Mouse (Mus musculus): Measurements from ENCODE around the gene Stac2. TPM values are rescaled to one million over a fixed set of nuclear protein-coding genes. Genes with fewer than 3 reads are reported as not detected.

The Stac2 gene
- polyA plus RNA-seq, 1 experiment, result 1.2 TPM

DNA sequence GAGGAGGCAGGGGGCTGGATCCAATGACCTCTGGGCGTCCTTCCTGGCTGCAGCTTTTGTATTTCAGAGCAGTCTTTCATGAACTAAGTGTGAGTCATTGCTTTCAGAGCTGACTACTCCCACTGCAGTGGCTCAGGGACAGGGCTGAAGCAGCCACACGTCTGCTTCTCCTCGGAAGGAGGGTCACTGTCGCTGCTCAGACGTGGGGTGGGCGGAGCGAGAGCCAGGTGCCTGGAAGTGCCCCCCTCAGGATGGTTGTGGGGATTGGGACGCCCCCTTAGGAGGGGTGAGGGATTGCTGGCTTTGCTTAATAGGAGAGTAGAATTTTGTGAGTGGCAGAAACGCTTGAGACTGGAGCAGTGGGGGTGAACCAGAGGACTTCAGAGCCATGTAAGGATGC is 4.2 kb upstream of the Stac2 start:
- TF ChIP-seq CTCF (IDR thresholded peaks at IDR 0.05; ENCODE audit: insufficient read depth, low read length), result no peak
- no peak for TF ChIP-seq POLR2A (IDR thresholded peaks at IDR 0.05; ENCODE audit: borderline replicate concordance, extremely low read depth, low read depth, low read length)
- peaks cover 6% of the 10 kb centered on the region; the same call in 1 of the 2 replicates for H3K4me1 ChIP-seq (ENCODE audit: control insufficient read depth, insufficient read depth, low read length)
- WGBS, result 25% methylated on average over 9 of the region's 9 CpGs
- DNase-seq, result no peak
- no peak overlapping the region for H3K4me3 ChIP-seq (replicated peaks; ENCODE audit: extremely low read depth, low read depth, low read length)

DNA sequence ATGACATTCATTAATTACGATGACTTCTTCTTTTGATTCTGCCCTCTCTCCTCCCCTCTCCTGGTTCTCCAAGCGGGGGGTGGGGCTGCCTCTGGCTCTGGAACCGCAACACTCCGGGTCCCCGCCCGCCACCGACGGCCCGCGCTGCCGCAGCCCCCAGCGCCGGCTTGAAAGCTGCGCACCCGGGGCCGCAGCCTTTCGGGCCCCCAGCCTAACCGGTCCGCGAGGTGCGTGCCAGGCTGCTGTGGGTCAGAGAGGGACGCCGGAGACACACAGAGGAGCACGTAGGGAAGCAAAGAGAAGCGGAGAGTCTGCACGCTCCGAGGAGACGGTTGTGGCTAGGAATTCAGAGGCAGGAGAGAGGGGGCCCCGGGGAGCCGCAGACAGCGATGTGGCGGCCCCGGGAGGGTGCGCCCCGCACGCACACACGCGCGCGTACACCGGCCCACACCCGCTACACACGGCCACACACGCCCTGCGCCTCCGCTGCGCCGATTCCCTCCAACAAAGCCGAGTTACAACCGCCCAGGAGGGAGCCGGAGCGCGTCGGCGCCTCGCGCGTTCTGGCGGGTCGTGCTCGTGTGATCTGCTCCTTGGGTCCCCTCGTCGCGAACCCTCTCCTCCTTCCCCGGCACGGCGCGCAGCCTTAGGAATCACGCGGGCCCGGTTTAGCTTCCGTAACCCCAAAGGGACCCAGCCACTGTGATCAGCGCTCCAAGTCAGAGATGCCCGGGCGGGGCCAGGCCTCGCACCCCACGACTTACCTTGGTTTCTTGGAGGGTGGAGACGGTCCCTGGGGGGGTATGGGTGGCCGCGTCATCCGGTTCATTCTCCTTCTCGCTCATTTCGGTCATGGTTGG is 903 bp downstream of the Stac2 start:
- H3K4me1 ChIP-seq (ENCODE audit: control insufficient read depth, insufficient read depth, low read length), result peaks cover 8% of the 10 kb centered on the region; the same call in 1 of the 2 replicates
- 1% methylated on average over 83 of the region's 83 CpGs for WGBS
- TF ChIP-seq CTCF (IDR thresholded peaks at IDR 0.05; ENCODE audit: insufficient read depth, low read length) (no peak), POLR2A (IDR thresholded peaks at IDR 0.05; ENCODE audit: borderline replicate concordance, extremely low read depth, low read depth, low read length) (no peak)
- no peak overlapping the region for H3K4me3 ChIP-seq (replicated peaks; ENCODE audit: extremely low read depth, low read depth, low read length)
- DNase-seq, result no peak

DNA sequence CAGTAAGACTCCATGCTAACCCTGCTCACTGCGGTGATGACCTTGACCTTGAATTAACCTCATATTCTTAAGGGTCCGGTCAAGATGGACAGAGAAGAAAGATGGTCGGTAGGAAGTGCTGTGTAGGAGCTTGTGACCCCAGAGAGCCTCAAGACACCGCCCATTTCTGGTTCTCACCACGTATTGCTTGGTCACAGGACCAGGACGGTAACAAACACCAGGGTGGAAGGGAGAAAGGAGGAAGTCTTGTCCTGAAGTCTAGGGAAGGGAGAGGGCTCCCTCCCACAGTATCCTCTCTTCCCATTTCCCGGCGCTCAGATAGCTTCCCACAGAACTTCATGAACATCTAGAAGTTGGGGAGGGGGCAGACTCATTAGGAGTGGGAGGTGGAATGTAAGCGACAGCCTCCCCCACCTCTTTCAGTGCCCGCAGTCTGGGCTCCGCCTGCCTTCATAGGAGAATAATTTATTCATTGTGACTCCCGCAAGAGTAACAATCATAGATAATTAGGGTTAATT is 1.6 kb downstream of the Stac2 start:
- WGBS, result 9% methylated on average over 12 of the region's 12 CpGs
- peaks cover 8% of the 10 kb centered on the region; the same call in 1 of the 2 replicates for H3K4me1 ChIP-seq (ENCODE audit: control insufficient read depth, insufficient read depth, low read length)
- H3K4me3 ChIP-seq (replicated peaks; ENCODE audit: extremely low read depth, low read depth, low read length), result no peak overlapping the region
- no peak for TF ChIP-seq POLR2A (IDR thresholded peaks at IDR 0.05; ENCODE audit: borderline replicate concordance, extremely low read depth, low read depth, low read length)
- TF ChIP-seq CTCF (IDR thresholded peaks at IDR 0.05; ENCODE audit: insufficient read depth, low read length), result no peak
- DNase-seq, result no peak

DNA sequence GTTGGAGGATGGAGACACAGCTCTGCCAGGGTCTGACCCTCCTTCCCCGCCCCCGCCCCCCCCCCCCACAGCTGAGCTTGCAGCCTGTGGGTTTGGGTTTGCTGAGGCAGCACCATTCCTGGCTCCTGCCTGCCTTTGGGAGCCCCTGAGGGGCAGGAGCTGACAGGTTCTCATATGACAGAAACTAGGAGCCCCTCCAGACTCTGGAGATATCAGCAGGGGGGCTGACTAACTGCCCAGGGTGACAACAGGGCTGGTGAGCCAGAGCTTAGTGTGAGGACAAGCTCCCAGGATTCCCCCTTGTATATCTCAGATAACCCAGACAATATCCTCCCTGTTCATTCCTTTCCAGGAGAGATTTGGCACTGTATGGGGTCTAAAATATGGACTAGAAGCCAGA is 2.3 kb downstream of the Stac2 start:
- WGBS, result 24% methylated on average over 2 of the region's 2 CpGs
- TF ChIP-seq POLR2A (IDR thresholded peaks at IDR 0.05; ENCODE audit: borderline replicate concordance, extremely low read depth, low read depth, low read length), result no peak
- peaks cover 8% of the 10 kb centered on the region; the same call in 1 of the 2 replicates for H3K4me1 ChIP-seq (ENCODE audit: control insufficient read depth, insufficient read depth, low read length)
- no peak for DNase-seq
- no peak overlapping the region for H3K4me3 ChIP-seq (replicated peaks; ENCODE audit: extremely low read depth, low read depth, low read length)

DNA sequence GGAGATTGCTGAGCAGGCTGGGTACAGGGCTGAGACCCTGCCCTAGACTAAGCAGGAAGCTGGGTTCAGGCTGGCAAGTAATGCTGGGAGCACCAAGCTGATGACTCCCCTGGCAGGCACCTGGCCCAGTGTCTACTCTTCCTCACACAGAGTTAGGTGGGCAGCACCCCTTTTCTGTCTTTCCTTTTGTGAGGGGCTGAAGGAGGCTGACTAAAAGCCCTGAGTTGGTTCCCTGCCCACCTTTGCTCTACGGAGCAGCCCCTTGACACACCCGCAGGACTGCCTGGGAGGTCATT is 2.8 kb downstream of the Stac2 start:
- TF ChIP-seq CTCF (IDR thresholded peaks at IDR 0.05; ENCODE audit: insufficient read depth, low read length), result no peak
- no peak for TF ChIP-seq POLR2A (IDR thresholded peaks at IDR 0.05; ENCODE audit: borderline replicate concordance, extremely low read depth, low read depth, low read length)
- peaks cover 8% of the 10 kb centered on the region; the same call in 1 of the 2 replicates for H3K4me1 ChIP-seq (ENCODE audit: control insufficient read depth, insufficient read depth, low read length)
- 29% methylated on average over 2 of the region's 2 CpGs for WGBS
- no peak overlapping the region for H3K4me3 ChIP-seq (replicated peaks; ENCODE audit: extremely low read depth, low read depth, low read length)
- no peak for DNase-seq

DNA sequence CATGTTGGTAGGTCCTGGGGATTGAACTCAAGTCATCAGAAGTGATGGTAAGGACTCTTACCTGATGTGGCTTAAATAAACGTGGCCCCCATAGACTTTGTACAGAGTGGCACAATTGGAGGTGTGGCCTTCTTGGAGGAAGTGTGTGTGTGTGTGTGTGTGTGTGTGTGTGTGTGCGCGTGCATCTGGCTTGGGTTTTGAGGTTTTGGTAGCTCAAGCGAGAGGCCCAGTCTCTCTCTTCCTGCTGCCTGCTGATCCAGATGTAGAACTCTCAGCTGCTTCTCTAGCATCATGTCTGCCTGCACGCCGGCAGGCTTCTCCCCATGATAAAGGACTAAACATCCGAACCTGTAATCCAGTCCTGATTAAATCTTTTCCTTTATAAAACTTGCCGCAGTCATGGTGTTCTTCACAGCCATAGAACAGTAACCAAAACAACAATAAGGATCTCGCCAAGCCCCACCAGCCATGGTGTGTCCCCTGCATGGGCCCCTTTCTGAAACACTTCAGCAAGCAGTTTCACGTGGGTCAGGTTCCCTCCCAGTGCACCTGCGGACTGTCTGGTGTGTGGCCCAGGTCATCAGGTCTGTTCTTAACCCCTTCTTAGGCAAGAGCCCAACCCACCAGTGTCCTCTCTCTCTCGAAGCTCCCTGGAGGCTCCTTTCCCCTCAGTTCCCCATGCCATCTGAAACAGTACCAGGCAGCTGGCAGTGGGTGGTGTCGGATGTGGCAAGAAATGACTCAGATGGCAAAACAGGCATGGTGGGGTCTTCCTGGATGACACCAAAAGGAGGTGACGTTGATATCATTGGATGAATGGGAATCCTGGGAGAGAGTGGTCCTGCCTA is 3.4 kb downstream of the Stac2 start:
- TF ChIP-seq POLR2A (IDR thresholded peaks at IDR 0.05; ENCODE audit: borderline replicate concordance, extremely low read depth, low read depth, low read length) (no peak), CTCF (IDR thresholded peaks at IDR 0.05; ENCODE audit: insufficient read depth, low read length) (no peak)
- 55% methylated on average over 14 of the region's 14 CpGs for WGBS
- H3K4me1 ChIP-seq (ENCODE audit: control insufficient read depth, insufficient read depth, low read length), result peaks cover 8% of the 10 kb centered on the region; the same call in 1 of the 2 replicates
- no peak for DNase-seq
- no peak overlapping the region for H3K4me3 ChIP-seq (replicated peaks; ENCODE audit: extremely low read depth, low read depth, low read length)

DNA sequence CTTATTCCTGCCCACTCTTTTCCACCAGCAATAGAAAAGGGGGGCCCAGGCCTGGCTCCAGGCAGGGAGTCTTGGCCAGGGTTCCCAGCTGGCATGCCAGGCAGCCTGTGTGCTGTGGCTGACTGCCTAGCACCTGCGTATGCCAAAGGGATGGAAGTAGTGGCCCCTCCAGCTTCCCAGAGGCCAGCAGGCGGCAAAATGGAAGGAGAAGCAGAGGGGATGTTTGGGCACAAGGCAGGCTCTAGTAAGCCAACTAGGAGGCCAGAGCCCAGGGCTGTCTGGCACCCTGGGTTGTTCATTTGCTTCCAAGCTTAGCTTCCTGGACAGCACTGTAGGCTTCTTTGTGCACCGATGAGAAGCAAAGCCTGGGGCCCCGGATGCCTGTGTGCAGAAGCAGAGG is 5.5 kb downstream of the Stac2 start:
- 79% methylated on average over 4 of the region's 4 CpGs for WGBS
- Histone ChIP-seq H3K4me1 (ENCODE audit: control insufficient read depth, insufficient read depth, low read length) (0 out of 2 replicates have a peak, but pooled peaks cover 4% of the 10 kb centered on the region), H3K4me3 (replicated peaks; ENCODE audit: extremely low read depth, low read depth, low read length) (no peak overlapping the region)
- DNase-seq, result no peak
- TF ChIP-seq CTCF (IDR thresholded peaks at IDR 0.05; ENCODE audit: insufficient read depth, low read length), result no peak
- TF ChIP-seq POLR2A (IDR thresholded peaks at IDR 0.05; ENCODE audit: borderline replicate concordance, extremely low read depth, low read depth, low read length), result no peak

DNA sequence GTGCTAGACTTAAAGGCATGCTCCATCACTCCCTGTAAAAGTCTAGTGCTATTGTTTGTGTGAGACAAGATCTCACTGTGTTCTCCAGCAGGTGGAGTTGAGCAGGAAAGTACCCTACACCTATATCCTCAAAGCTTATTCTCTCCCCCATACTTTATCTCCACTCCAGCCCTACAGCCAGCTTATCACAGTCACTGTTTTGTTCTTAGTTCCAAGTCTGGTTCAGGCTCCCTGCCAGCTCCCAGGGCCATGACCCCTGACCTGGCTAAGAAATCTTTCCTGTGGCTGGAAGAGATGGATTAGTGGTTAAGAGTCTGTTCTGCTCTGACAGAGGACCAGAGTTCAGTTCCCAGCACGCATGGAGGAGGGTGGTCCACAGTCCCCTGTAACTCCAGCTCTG is 6.8 kb downstream of the Stac2 start:
- WGBS, result 81% methylated on average over 1 of the region's 1 CpGs
- Histone ChIP-seq H3K4me1 (ENCODE audit: control insufficient read depth, insufficient read depth, low read length) (no peaks in the 10 kb centered on the region), H3K4me3 (replicated peaks; ENCODE audit: extremely low read depth, low read depth, low read length) (no peak overlapping the region)
- TF ChIP-seq POLR2A (IDR thresholded peaks at IDR 0.05; ENCODE audit: borderline replicate concordance, extremely low read depth, low read depth, low read length) (no peak), CTCF (IDR thresholded peaks at IDR 0.05; ENCODE audit: insufficient read depth, low read length) (no peak)
- DNase-seq, result no peak

DNA sequence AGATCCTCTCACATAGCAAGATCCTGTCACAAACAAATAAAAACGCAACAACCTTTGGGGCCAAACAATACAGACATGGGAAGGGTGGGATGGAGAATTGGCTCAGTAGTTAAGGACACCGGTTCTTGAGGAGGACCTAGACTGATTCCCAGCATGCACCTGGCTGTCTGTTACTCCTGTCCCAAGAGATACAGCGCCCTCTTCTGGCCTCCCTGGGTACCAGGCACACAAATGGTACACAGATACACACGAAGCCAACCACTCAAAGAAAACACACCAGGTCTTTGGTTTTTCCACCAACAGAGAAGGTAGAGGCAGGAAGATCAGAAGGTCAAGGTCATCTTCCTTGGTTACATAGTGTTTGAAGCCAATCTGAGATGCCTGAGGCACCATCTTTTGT is 7.7 kb downstream of the Stac2 start:
- WGBS, result 59% methylated on average over 4 of the region's 4 CpGs

More for the DNA sequence above, 7.7 kb downstream of the Stac2 start:
- Histone ChIP-seq H3K4me3 (replicated peaks; ENCODE audit: extremely low read depth, low read depth, low read length) (no peak overlapping the region), H3K4me1 (ENCODE audit: control insufficient read depth, insufficient read depth, low read length) (no peaks in the 10 kb centered on the region)
- no peak for DNase-seq
- TF ChIP-seq POLR2A (IDR thresholded peaks at IDR 0.05; ENCODE audit: borderline replicate concordance, extremely low read depth, low read depth, low read length) (no peak), CTCF (IDR thresholded peaks at IDR 0.05; ENCODE audit: insufficient read depth, low read length) (no peak)

Data from lung, adult 2 months (tissue).